Mouse (Mus musculus): Measurements from ENCODE around the gene Irgq. TPM values are rescaled to one million over a fixed set of nuclear protein-coding genes. Genes with fewer than 3 reads are reported as not detected.
"Not testable (repeated sequence)": the region's sequence is repeated elsewhere in the genome, so short reads cannot be mapped to it uniquely, and the experiment has no call there.

The Irgq gene
- polyA plus RNA-seq, 1 experiment from 2014 or later, result 3.5 TPM

DNA sequence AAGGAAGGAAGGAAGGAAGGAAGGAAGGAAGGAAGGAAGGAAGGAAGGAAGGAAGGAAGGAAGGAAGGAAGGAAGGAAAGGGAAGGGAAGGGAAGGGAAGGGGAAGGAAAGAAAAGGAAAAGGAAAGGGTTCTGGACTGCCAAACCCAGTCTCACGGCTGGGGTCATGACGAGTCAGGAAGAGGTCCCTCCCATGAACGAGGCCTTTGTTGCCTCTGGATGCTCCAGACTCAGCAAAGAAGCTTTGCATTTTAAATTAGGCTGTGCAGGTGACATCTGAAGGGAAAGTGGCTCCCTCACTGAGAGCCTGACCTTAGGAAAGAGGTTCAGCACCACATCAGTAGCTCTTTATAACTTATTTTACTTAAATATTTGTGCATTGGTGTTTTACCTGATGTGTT, 11.4 kb upstream of the Irgq start:
- no peaks in the 10 kb centered on the region for H3K9me3 ChIP-seq (ENCODE audit: low read length)
- no peaks in the 10 kb centered on the region for H3K27me3 ChIP-seq (replicated peaks; ENCODE audit: insufficient read depth, low read length)
- DNase-seq (ENCODE audit: low spot score), result no peak
- H3K4me3 ChIP-seq (ENCODE audit: low read depth, low read length), result no peak overlapping the region
- H3K4me1 ChIP-seq (ENCODE audit: insufficient read depth, low read depth, low read length), result no peaks in the 10 kb centered on the region
- no peak overlapping the region for H3K4me2 ChIP-seq (replicated peaks; ENCODE audit: low read depth, low read length)
- no peak overlapping the region for H3K9ac ChIP-seq (replicated peaks; ENCODE audit: low read depth)
- H3K36me3 ChIP-seq (ENCODE audit: insufficient read depth, low read length), result no peaks in the 10 kb centered on the region
- no peak for ATAC-seq
- no peak overlapping the region for H3K27ac ChIP-seq (ENCODE audit: low read length)
- no peak for TF ChIP-seq EP300 (IDR thresholded peaks at IDR 0.05)
- no peak for TF ChIP-seq CTCF (IDR thresholded peaks at IDR 0.05)
- 37% methylated on average over 3 of the region's 3 CpGs for WGBS

- WGBS, result 87% methylated on average over 9 of the region's 10 CpGs
- H3K4me3 ChIP-seq (ENCODE audit: low read depth, low read length); ATAC-seq; H3K4me2 ChIP-seq (replicated peaks; ENCODE audit: low read depth, low read length); H3K4me1 ChIP-seq (ENCODE audit: insufficient read depth, low read depth, low read length); H3K36me3 ChIP-seq (ENCODE audit: insufficient read depth, low read length); DNase-seq (ENCODE audit: low spot score); H3K9ac ChIP-seq (replicated peaks; ENCODE audit: low read depth); H3K9me3 ChIP-seq (ENCODE audit: low read length); H3K27me3 ChIP-seq (replicated peaks; ENCODE audit: insufficient read depth, low read length); H3K27ac ChIP-seq (ENCODE audit: low read length): not testable (repeated sequence)
These were observed 10.4 kb upstream of the Irgq start for GRCm38 (mm10) chr7:24520054-24520453.

GRCm38 (mm10) chr7:24522805-24523204, 7.7 kb upstream of the Irgq start:
- Histone ChIP-seq H3K27me3 (replicated peaks; ENCODE audit: insufficient read depth, low read length) (no peaks in the 10 kb centered on the region), H3K4me2 (replicated peaks; ENCODE audit: low read depth, low read length) (no peak overlapping the region), H3K36me3 (ENCODE audit: insufficient read depth, low read length) (no peaks in the 10 kb centered on the region), H3K27ac (ENCODE audit: low read length) (no peak overlapping the region), H3K9me3 (ENCODE audit: low read length) (no peaks in the 10 kb centered on the region), H3K4me1 (ENCODE audit: insufficient read depth, low read depth, low read length) (no peaks in the 10 kb centered on the region), H3K4me3 (ENCODE audit: low read depth, low read length) (no peak overlapping the region), H3K9ac (replicated peaks; ENCODE audit: low read depth) (no peak overlapping the region)
- ATAC-seq, result peak; percentile 87
- DNase-seq (ENCODE audit: low spot score), result peak; percentile 72
- 34% methylated on average over 5 of the region's 5 CpGs for WGBS
- no peak for TF ChIP-seq EP300 (IDR thresholded peaks at IDR 0.05)
- TF ChIP-seq CTCF (IDR thresholded peaks at IDR 0.05), result no peak

DNA sequence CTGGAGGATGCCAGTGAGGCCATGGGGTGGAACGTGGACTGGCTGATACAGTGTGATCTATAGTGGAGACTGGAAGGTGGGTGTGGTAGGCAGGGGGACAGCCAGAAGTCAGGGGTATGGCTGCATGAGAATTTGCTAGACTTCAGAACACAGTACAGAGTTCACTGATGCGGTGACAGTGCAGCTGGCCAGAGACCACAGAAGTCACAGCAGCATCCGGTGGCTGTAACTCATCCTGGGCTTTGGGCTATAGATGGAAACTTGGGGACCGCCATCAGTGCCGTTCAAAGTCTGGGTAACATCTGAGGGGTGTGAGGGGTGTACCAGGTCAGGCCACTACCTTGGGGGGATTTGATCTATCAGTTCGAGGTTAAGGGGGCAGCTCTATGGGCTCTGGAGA, 6.8 kb upstream of the Irgq start:
- TF ChIP-seq EP300 (IDR thresholded peaks at IDR 0.05), result no peak
- no peak for TF ChIP-seq CTCF (IDR thresholded peaks at IDR 0.05)
- no peak overlapping the region for H3K9ac ChIP-seq (replicated peaks; ENCODE audit: low read depth)
- DNase-seq (ENCODE audit: low spot score) (no peak), ATAC-seq (no peak)
- H3K4me2 ChIP-seq (replicated peaks; ENCODE audit: low read depth, low read length), result no peak overlapping the region
- no peaks in the 10 kb centered on the region for H3K27me3 ChIP-seq (replicated peaks; ENCODE audit: insufficient read depth, low read length)
- H3K9me3 ChIP-seq (ENCODE audit: low read length), result no peaks in the 10 kb centered on the region
- no peak overlapping the region for H3K27ac ChIP-seq (ENCODE audit: low read length)
- no peaks in the 10 kb centered on the region for H3K36me3 ChIP-seq (ENCODE audit: insufficient read depth, low read length)
- H3K4me1 ChIP-seq (ENCODE audit: insufficient read depth, low read depth, low read length), result no peaks in the 10 kb centered on the region
- WGBS, result 82% methylated on average over 6 of the region's 6 CpGs
- no peak overlapping the region for H3K4me3 ChIP-seq (ENCODE audit: low read depth, low read length)

DNA sequence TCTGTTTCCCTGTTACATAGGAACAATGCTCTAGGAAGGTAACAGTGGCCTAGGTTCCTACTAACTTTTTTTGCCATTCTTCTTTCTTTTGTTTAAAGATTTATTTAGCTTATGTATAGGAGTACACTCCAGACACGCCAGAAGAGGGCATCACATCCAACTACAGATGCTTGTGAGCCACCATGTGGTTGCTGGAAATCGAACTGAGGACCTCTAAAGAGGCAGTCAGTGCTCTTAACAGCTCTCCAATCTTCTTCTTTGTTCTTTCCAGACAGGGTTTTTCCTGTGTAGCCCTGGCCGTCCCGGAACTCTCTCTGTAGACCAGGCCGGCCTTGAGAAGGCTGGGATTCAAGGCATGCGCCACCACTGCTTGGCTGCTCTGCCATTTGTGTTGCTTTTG, 5.5 kb upstream of the Irgq start:
- peaks cover 4% of the 10 kb centered on the region; the same call in 1 of the 2 replicates for H3K4me1 ChIP-seq (ENCODE audit: insufficient read depth, low read depth, low read length)
- TF ChIP-seq CTCF (IDR thresholded peaks at IDR 0.05) (peak; percentile 28), EP300 (IDR thresholded peaks at IDR 0.05) (no peak)
- H3K9me3 ChIP-seq (ENCODE audit: low read length), result no peaks in the 10 kb centered on the region
- H3K4me2 ChIP-seq (replicated peaks; ENCODE audit: low read depth, low read length), result no peak overlapping the region
- H3K4me3 ChIP-seq (ENCODE audit: low read depth, low read length), result no peak overlapping the region
- 74% methylated on average over 6 of the region's 6 CpGs for WGBS
- ATAC-seq, result no peak
- no peak overlapping the region for H3K9ac ChIP-seq (replicated peaks; ENCODE audit: low read depth)
- no peaks in the 10 kb centered on the region for H3K27me3 ChIP-seq (replicated peaks; ENCODE audit: insufficient read depth, low read length)
- H3K27ac ChIP-seq (ENCODE audit: low read length), result no peak overlapping the region
- H3K36me3 ChIP-seq (ENCODE audit: insufficient read depth, low read length), result no peaks in the 10 kb centered on the region
- DNase-seq (ENCODE audit: low spot score), result no peak

DNA sequence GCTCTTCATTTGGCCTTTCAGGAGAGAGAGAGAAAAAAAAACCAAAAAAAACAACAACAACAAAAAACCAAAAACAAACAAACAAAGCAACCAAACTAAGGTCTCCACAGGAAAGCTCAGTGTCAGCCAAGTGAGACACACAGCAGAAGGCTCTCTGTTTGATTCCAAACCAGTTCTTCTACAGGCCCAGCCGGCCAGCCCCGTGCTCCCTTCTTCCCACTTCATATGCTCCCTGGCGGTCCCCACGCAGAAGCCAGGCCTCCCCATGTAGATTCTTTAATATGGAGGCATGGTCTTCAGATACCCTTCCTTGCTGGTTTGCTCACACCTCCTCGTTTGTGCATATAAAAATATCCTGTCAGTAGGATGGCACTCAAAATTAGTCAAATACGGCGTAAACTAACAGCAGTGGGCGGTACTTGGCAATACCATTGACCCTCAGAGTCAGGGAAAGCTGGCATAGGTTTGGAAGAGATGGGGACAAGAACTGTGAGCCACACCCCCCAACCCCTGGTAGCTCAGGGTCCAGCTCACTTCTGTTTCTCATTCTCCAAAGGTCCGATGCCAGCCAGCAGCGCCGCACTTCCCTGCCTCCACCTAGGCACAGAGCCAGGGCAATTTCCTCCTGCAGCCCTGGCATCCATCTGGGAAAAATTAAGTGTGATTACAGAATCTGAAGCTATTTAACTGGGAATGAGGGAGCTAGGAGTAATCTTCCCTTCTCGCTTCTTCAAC, 4.6 kb upstream of the Irgq start:
- Histone ChIP-seq H3K27ac (ENCODE audit: low read length) (no peak overlapping the region), H3K27me3 (replicated peaks; ENCODE audit: insufficient read depth, low read length) (no peaks in the 10 kb centered on the region), H3K9ac (replicated peaks; ENCODE audit: low read depth) (no peak overlapping the region), H3K4me3 (ENCODE audit: low read depth, low read length) (no peak overlapping the region), H3K4me2 (replicated peaks; ENCODE audit: low read depth, low read length) (no peak overlapping the region), H3K4me1 (ENCODE audit: insufficient read depth, low read depth, low read length) (peaks cover 4% of the 10 kb centered on the region; the same call in 1 of the 2 replicates), H3K36me3 (ENCODE audit: insufficient read depth, low read length) (no peaks in the 10 kb centered on the region), H3K9me3 (ENCODE audit: low read length) (no peaks in the 10 kb centered on the region)
- no peak for DNase-seq (ENCODE audit: low spot score)
- TF ChIP-seq EP300 (IDR thresholded peaks at IDR 0.05), result no peak
- no peak for TF ChIP-seq CTCF (IDR thresholded peaks at IDR 0.05)
- ATAC-seq, result no peak
- WGBS, result 79% methylated on average over 12 of the region's 12 CpGs
